Mouse (Mus musculus) myocyte (in vitro differentiated cells): ENCODE data around the gene 1700057G04Rik.

Source experiments
- CEBPB ChIP-seq: IDR thresholded peaks from 2 replicates; pipeline ENCODE4 v1.6.1; 2011; ENCODE audit warnings: mild to moderate bottlenecking, moderate library complexity; ENCODE audit not compliant: poor library complexity, insufficient read depth, severe bottlenecking
- MAX ChIP-seq: IDR thresholded peaks from one replicate; pipeline ENCODE4 v1.6.1; 2011; ENCODE audit warnings: low read depth, mild to moderate bottlenecking, control low read depth
- POLR2A ChIP-seq: IDR thresholded peaks from one replicate; pipeline ENCODE4 v1.6.1; 2011; ENCODE audit warnings: low read depth, mild to moderate bottlenecking, control low read depth, moderate library complexity; ENCODE audit not compliant: insufficient read length
- POLR2AphosphoS2 ChIP-seq: IDR thresholded peaks from one replicate; pipeline ENCODE4 v1.6.1; 2011; ENCODE audit warnings: low read depth, control low read depth; ENCODE audit not compliant: insufficient read length
- TCF3 ChIP-seq: IDR thresholded peaks from one replicate; pipeline ENCODE4 v1.6.1; 2011; ENCODE audit warnings: low read depth, control low read depth; ENCODE audit not compliant: insufficient read length
- USF1 ChIP-seq: IDR thresholded peaks from one replicate; pipeline ENCODE4 v1.6.1; 2011; ENCODE audit warnings: low read depth, mild to moderate bottlenecking, control low read depth, moderate library complexity

- TF ChIP-seq USF1 (no peak), POLR2AphosphoS2 (no peak), TCF3 (no peak), POLR2A (no peak), CEBPB (no peak), MAX (no peak)
Observed at GRCm38 (mm10) chr9:92337661-92338060, 28.5 kb downstream of the 1700057G04Rik start.
